ENCODE assay signal across 24 mouse cellular contexts in genomic region chr8:122625811-122626210, GRCm38 (mm10). TPM values are rescaled to one million over a fixed set of nuclear protein-coding genes. Genes with fewer than 3 reads are reported as not detected.
"Had no signal": no experiment of that assay in that cellular context is flagged by ENCODE, and none has a peak within 500 bp of the region (broad histone marks: within the 10 kb centered on the region; RNA-seq: fewer than 3 reads in every experiment).

No protein-coding gene starts in this region.

- H3K27ac ChIP-seq: limb, embryonic 13.5 days; liver, embryonic 14.5 days; macrophage; midbrain, embryonic 12.5 days; midbrain, embryonic 15.5 days; neural tube, embryonic 12.5 days had no signal

- H3K9me3 ChIP-seq: limb, embryonic 13.5 days; midbrain, embryonic 12.5 days; midbrain, embryonic 15.5 days; neural tube, embryonic 12.5 days had no signal

- H3K9ac ChIP-seq: limb, embryonic 13.5 days; liver, embryonic 14.5 days; liver, postnatal 0 days; lung, embryonic 14.5 days; midbrain, embryonic 12.5 days; midbrain, embryonic 15.5 days; neural tube, embryonic 12.5 days had no signal

- DNase-seq: left cerebral cortex, postnatal 4 days; liver, postnatal 0 days; lung, embryonic 14.5 days; thymus, adult 18-20 months; thymus, postnatal 36 days had no signal

- H3K4me3 ChIP-seq: limb, embryonic 13.5 days; midbrain, embryonic 12.5 days; midbrain, embryonic 15.5 days; neural tube, embryonic 12.5 days had no signal

- ATAC-seq: inflammation-experienced regulatory T-cells, adult 6 months; liver, postnatal 0 days; lung, postnatal 0 days; midbrain, embryonic 15.5 days had no signal

- H3K36me3 ChIP-seq: limb, embryonic 13.5 days; midbrain, embryonic 12.5 days had no signal

- H3K4me2 ChIP-seq: limb, embryonic 13.5 days; liver, embryonic 11.5 days; lung, embryonic 14.5 days; midbrain, embryonic 12.5 days; midbrain, embryonic 15.5 days; neural tube, embryonic 12.5 days had no signal

- H3K27me3 ChIP-seq: midbrain, embryonic 15.5 days; neural tube, embryonic 12.5 days had no signal

- H3K4me1 ChIP-seq: limb, embryonic 13.5 days; midbrain, embryonic 15.5 days; neural tube, embryonic 12.5 days had no signal

RNA-seq across cellular contexts. Expression of gene Pabpn1l, which starts 3.3 kb away (rescaled TPM):
- total RNA-seq: layer of hippocampus, adult 18-20 months; layer of hippocampus, postnatal 14 days; left cerebral cortex, adult 8-10 months; left cerebral cortex, postnatal 14 days; left cerebral cortex, postnatal 4 days; megakaryocyte, adult 5-6 weeks had no signal
- polyA plus RNA-seq: inflammation-experienced regulatory T-cells, adult 6 months; kidney, embryonic 14.5 days; limb, embryonic 13.5 days; liver, embryonic 11.5 days; liver, embryonic 14.5 days; liver, postnatal 0 days; lung, embryonic 14.5 days; lung, postnatal 0 days; macrophage; midbrain, embryonic 12.5 days; midbrain, embryonic 15.5 days; neural tube, embryonic 12.5 days; small intestine, adult 2 months; stomach, embryonic 16.5 days; testis, adult 2 months; urinary bladder, adult 2 months had no signal
